Comparison of ENCODE assay signal across 11 mouse cellular contexts in genomic region chr7:124341510-124341909, GRCm38 (mm10).
"Had no signal": no experiment of that assay in that cellular context is flagged by ENCODE, and none has a peak within 500 bp of the region (broad histone marks: within the 10 kb centered on the region; RNA-seq: fewer than 3 reads in every experiment).

No protein-coding gene starts in this region.

- ATAC-seq: intestine, postnatal 0 days had no signal

- H3K36me3 ChIP-seq: midbrain, embryonic 12.5 days had no signal

- H3K9ac ChIP-seq: liver, embryonic 14.5 days; midbrain, embryonic 12.5 days had no signal

- H3K27me3 ChIP-seq: midbrain, embryonic 12.5 days had no signal

- H3K9me3 ChIP-seq: midbrain, embryonic 12.5 days had no signal

- H3K27ac ChIP-seq: liver, embryonic 14.5 days; midbrain, embryonic 12.5 days had no signal

- H3K4me3 ChIP-seq: midbrain, embryonic 12.5 days had no signal

- DNase-seq: kidney, adult 8-10 months; kidney, postnatal 25 days; layer of hippocampus, adult 9-11 months; left cerebral cortex, postnatal 4 days; lung, adult 18-20 months; lung, postnatal 36 days; right cerebral cortex, postnatal 25 days; thymus, postnatal 36 days had no signal

- H3K4me1 ChIP-seq: midbrain, embryonic 12.5 days had no signal

- H3K4me2 ChIP-seq: midbrain, embryonic 12.5 days had no signal
